Mouse (Mus musculus) kidney, embryonic 16.5 days (tissue): ENCODE measurements at regions not wholly inside any gene's neighbourhood (a gene's known extent, or its start where the extent isn't known, plus 50 kb on each side); places are given as distances from the start of the nearest gene placed in this dataset.
A peak's percentile ranks its signal among the peaks of the same experiment; 100 is the strongest.

ENCODE experiments used
- ATAC-seq: fragments of 200-750 bp; cut with Nextera tagmentation; 2 replicates; pipeline ENCODE4 v1.8.0; 2017; ENCODE audit warnings: moderate TSS enrichment; ENCODE audit not compliant: low FRiP score, low TSS enrichment
- H3K27ac ChIP-seq: fragments of 300-500 bp; sonication (generic); 2 replicates; pipeline ENCODE4 v1.5.1; 2014; ENCODE audit warnings: low read length
- H3K27me3 ChIP-seq: fragments of 300-500 bp; sonication (generic); 2 replicates; pipeline ENCODE4 v1.6.1; 2014; ENCODE audit warnings: low read length, control low read depth, mixed read lengths; ENCODE audit not compliant: insufficient read depth
- H3K36me3 ChIP-seq: fragments of 300-500 bp; sonication (generic); 2 replicates; pipeline ENCODE4 v1.6.1; 2014; ENCODE audit warnings: low read length, control low read depth, mixed read lengths; ENCODE audit not compliant: insufficient read depth
- H3K4me1 ChIP-seq: fragments of 300-500 bp; sonication (generic); 2 replicates; pipeline ENCODE4 v1.6.1; 2014; ENCODE audit warnings: low read length, control low read depth, mixed read lengths; ENCODE audit not compliant: insufficient read depth
- H3K4me2 ChIP-seq: fragments of 300-500 bp; sonication (generic); replicated peaks from 2 replicates; pipeline ENCODE4 v1.6.1; 2014; ENCODE audit warnings: low read depth, low read length
- H3K4me3 ChIP-seq: fragments of 300-500 bp; sonication (generic); 2 replicates; pipeline ENCODE4 v1.5.1; 2014; ENCODE audit warnings: mild to moderate bottlenecking, low read length
- H3K9ac ChIP-seq: fragments of 300-500 bp; sonication (generic); replicated peaks from 2 replicates; pipeline ENCODE4 v1.6.1; 2014; ENCODE audit warnings: low read length
- H3K9me3 ChIP-seq: fragments of 300-500 bp; sonication (generic); 2 replicates; pipeline ENCODE4 v1.6.1; 2016; ENCODE audit warnings: low read length, control low read depth
- WGBS: fragments of 180-500 bp; shearing (Covaris S2); extraction: QIAGEN DNeasy Blood & Tissue Kit; methylation state at CpG from one replicate; pipeline ENCODE4 v1.1.7; 2014; 5-methylcytosine and 5-hydroxymethylcytosine counted together

- Histone ChIP-seq H3K4me2 (no peak overlapping the region), H3K36me3 (no peaks in the 10 kb centered on the region), H3K4me3 (no peak overlapping the region), H3K27me3 (no peaks in the 10 kb centered on the region), H3K9ac (no peak overlapping the region), H3K4me1 (no peaks in the 10 kb centered on the region), H3K27ac (no peak overlapping the region), H3K9me3 (no peaks in the 10 kb centered on the region)
- WGBS: 66% methylated on average over 4 of the region's 4 CpGs
- no peak; the same call in 1 of the 2 replicates for ATAC-seq
Measured at GRCm38 (mm10) chr4:71524255-71524970, 233.4 kb downstream of the Gm11232 start.

DNA sequence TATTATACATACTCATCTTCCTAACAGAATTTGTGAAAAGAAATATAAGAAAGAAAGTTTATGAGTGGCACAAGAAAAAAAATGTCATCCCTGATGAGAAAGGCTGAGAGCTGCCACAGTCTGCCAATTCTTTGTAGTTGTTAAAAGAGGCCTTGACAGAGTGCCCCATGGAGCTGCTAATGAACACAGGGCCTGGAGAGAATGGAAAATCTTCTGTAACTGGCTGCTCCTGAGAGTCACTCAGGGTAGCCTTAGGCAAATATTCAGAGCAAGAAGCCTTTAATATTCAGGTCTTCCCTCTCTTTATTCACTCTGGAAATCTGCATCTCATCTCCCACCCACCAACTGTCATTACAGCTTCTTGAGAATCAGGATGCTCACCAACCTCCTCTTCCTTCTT is 237.0 kb downstream of the Gm11232 start:
- Histone ChIP-seq H3K4me2 (no peak overlapping the region), H3K9me3 (no peaks in the 10 kb centered on the region), H3K4me3 (no peak overlapping the region), H3K27me3 (no peaks in the 10 kb centered on the region), H3K4me1 (no peaks in the 10 kb centered on the region), H3K9ac (no peak overlapping the region), H3K27ac (no peak overlapping the region), H3K36me3 (no peaks in the 10 kb centered on the region)
- no peak for ATAC-seq

- no peak overlapping the region for H3K27ac ChIP-seq
- H3K4me1 ChIP-seq: no peaks in the 10 kb centered on the region
- no peaks in the 10 kb centered on the region for H3K36me3 ChIP-seq
- H3K9me3 ChIP-seq: no peaks in the 10 kb centered on the region
- ATAC-seq: no peak
- H3K27me3 ChIP-seq: no peaks in the 10 kb centered on the region
- no peak overlapping the region for H3K9ac ChIP-seq
- WGBS: 69% methylated on average over 2 of the region's 2 CpGs
- no peak overlapping the region for H3K4me2 ChIP-seq
- no peak overlapping the region for H3K4me3 ChIP-seq
Measured at GRCm38 (mm10) chr4:71517921-71518404, 239.8 kb downstream of the Gm11232 start.

GRCm38 (mm10) chr4:71506911-71507310 is 250.9 kb downstream of the Gm11232 start:
- Histone ChIP-seq H3K4me1 (no peaks in the 10 kb centered on the region), H3K9me3 (no peaks in the 10 kb centered on the region), H3K4me2 (no peak overlapping the region), H3K36me3 (no peaks in the 10 kb centered on the region), H3K4me3 (no peak overlapping the region), H3K27ac (no peak overlapping the region), H3K27me3 (no peaks in the 10 kb centered on the region), H3K9ac (no peak overlapping the region)
- ATAC-seq: no peak

- Histone ChIP-seq H3K27me3 (no peaks in the 10 kb centered on the region), H3K4me2 (no peak overlapping the region), H3K27ac (no peak overlapping the region), H3K9me3 (no peaks in the 10 kb centered on the region), H3K4me3 (no peak overlapping the region), H3K36me3 (no peaks in the 10 kb centered on the region), H3K9ac (no peak overlapping the region), H3K4me1 (peaks cover 11% of the 10 kb centered on the region; the same call in 1 of the 2 replicates)
- no peak for ATAC-seq
- 90% methylated on average over 2 of the region's 2 CpGs for WGBS
Measured at GRCm38 (mm10) chr4:71489788-71490187, 268.0 kb downstream of the Gm11232 start.

DNA sequence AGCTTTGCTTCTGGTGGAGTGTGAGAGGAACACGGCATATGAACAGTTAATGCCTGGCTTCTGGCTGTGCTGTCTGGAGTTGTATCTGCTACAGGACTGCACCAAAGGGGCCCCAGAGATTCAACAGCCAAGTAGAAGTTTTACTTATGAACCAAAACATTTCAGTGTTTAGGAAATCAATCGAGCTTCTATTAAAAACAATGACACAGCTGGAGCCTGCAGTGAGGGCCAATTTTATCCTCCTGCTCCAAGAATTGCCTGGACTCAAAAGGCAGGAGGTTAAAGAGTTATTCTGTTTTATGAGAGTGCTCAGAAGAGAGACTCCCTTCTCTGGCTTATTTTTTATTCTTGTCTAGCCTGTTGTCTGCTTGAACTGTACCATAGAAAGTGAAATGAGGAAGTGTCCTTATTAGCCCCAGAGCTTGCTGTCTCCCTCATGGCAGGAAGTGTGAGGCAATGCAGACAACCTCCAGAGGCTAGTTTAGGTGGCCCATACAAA is 269.1 kb downstream of the Gm11232 start:
- peak; percentile 78 for ATAC-seq
- Histone ChIP-seq H3K4me3 (no peak overlapping the region), H3K4me1 (peaks cover 11% of the 10 kb centered on the region; the same call in 1 of the 2 replicates), H3K9me3 (no peaks in the 10 kb centered on the region), H3K9ac (no peak overlapping the region), H3K36me3 (no peaks in the 10 kb centered on the region), H3K27ac (peak overlapping the region; percentile 3; the same call in 1 of the 2 replicates), H3K27me3 (no peaks in the 10 kb centered on the region), H3K4me2 (no peak overlapping the region)
- whole genome bisulfite sequencing: 28% methylated on average over 2 of the region's 2 CpGs

DNA sequence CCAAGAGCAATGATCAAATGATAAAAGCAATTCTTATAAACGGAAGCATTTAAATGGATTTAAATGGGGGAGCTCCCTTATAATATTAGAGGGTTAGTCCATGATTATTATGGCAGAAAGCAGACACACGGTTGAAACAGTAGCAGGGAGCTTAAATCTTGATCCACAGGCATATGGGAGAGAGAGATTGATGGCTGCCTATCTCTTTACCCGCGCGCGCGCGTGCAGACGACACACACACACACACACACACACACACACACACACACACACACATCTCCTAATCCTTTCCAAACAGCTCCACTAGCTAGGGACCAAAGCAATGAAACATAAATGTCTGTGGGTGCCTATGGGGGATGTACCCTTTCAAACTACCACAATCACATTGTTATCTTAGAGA is 269.7 kb downstream of the Gm11232 start:
- no peaks in the 10 kb centered on the region for H3K36me3 ChIP-seq
- peaks cover 11% of the 10 kb centered on the region; the same call in 1 of the 2 replicates for H3K4me1 ChIP-seq
- H3K9me3 ChIP-seq: no peaks in the 10 kb centered on the region
- ATAC-seq: no peak
- no peak overlapping the region for H3K4me3 ChIP-seq
- no peaks in the 10 kb centered on the region for H3K27me3 ChIP-seq
- H3K4me2 ChIP-seq: no peak overlapping the region
- no peak overlapping the region for H3K9ac ChIP-seq
- no peak overlapping the region for H3K27ac ChIP-seq
- 93% methylated on average over 9 of the region's 9 CpGs for WGBS

DNA sequence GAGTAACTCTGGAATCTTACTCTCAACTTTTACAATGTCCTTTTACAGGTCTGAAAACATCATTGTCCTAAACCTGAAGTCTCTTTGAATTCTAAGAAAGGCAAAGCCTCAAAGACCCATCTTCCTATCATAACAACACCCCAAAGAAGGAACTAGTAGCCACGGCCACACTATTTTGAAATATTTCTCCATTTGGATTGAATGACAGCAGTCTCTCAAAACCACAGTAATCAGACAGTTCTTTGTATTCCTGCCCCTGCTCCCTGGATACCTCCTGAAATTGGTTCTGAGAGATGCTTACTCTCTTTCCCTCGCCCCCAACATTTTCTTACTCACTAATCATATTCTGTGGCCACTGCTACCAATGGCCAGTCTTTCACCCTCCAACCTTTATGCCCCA is 276.8 kb downstream of the Gm11232 start:
- 92% methylated on average over 2 of the region's 2 CpGs for WGBS
- H3K4me3 ChIP-seq: no peak overlapping the region
- no peak overlapping the region for H3K4me2 ChIP-seq
- no peaks in the 10 kb centered on the region for H3K36me3 ChIP-seq
- H3K27me3 ChIP-seq: no peaks in the 10 kb centered on the region
- 0 out of 2 replicates have a peak, but pooled peaks cover 8% of the 10 kb centered on the region for H3K4me1 ChIP-seq
- no peak overlapping the region for H3K27ac ChIP-seq
- H3K9ac ChIP-seq: no peak overlapping the region
- no peak for ATAC-seq
- H3K9me3 ChIP-seq: no peaks in the 10 kb centered on the region

GRCm38 (mm10) chr4:71470580-71470979 is 287.2 kb downstream of the Gm11232 start:
- no peaks in the 10 kb centered on the region for H3K36me3 ChIP-seq

GRCm38 (mm10) chr4:71454811-71455210 is 303.0 kb downstream of the Gm11232 start:
- no peak overlapping the region for H3K27ac ChIP-seq
- no peak for ATAC-seq
- 42% methylated on average over 3 of the region's 3 CpGs for WGBS
- H3K36me3 ChIP-seq: no peaks in the 10 kb centered on the region
- H3K4me2 ChIP-seq: no peak overlapping the region
- H3K4me1 ChIP-seq: no peaks in the 10 kb centered on the region
- H3K9ac ChIP-seq: no peak overlapping the region
- H3K4me3 ChIP-seq: no peak overlapping the region
- no peaks in the 10 kb centered on the region for H3K9me3 ChIP-seq
- no peaks in the 10 kb centered on the region for H3K27me3 ChIP-seq

More at GRCm38 (mm10) chr4:71470580-71470979, 287.2 kb downstream of the Gm11232 start:
- H3K9ac ChIP-seq: no peak overlapping the region
- no peaks in the 10 kb centered on the region for H3K9me3 ChIP-seq
- H3K4me2 ChIP-seq: no peak overlapping the region
- ATAC-seq: no peak
- no peaks in the 10 kb centered on the region for H3K27me3 ChIP-seq
- H3K4me1 ChIP-seq: no peaks in the 10 kb centered on the region
- H3K27ac ChIP-seq: no peak overlapping the region
- no peak overlapping the region for H3K4me3 ChIP-seq
